Mouse (Mus musculus) bone marrow macrophage, adult 2 months (primary cell): ENCODE results near the gene Drc1. TPM values are rescaled to one million over a fixed set of nuclear protein-coding genes. Genes with fewer than 3 reads are reported as not detected.

Source experiments
- H3K27ac ChIP-seq: 2 replicates; pipeline ENCODE4 v1.5.1; 2012; ENCODE audit warnings: low read depth, low read length; ENCODE audit not compliant: insufficient read depth
- H3K4me1 ChIP-seq: 2 replicates; pipeline ENCODE4 v1.6.1; 2012; ENCODE audit warnings: low read length; ENCODE audit not compliant: control insufficient read depth, insufficient read depth
- H3K4me3 ChIP-seq: 2 replicates; pipeline ENCODE4 v1.5.1; 2012; ENCODE audit warnings: mild to moderate bottlenecking, low read length, moderate library complexity; ENCODE audit not compliant: insufficient read depth
- CTCF ChIP-seq: IDR thresholded peaks from 2 replicates; pipeline ENCODE4 v1.5.1; 2012; ENCODE audit warnings: low read depth, mild to moderate bottlenecking, low read length, moderate library complexity
- POLR2A ChIP-seq: IDR thresholded peaks from 2 replicates; pipeline ENCODE4 v1.6.1; 2012; ENCODE audit warnings: mild to moderate bottlenecking, low read depth, low read length, borderline replicate concordance
- polyA plus RNA-seq: library from polyadenylated mRNA; stranded (reverse); fragments of >200 nt; gene quantifications from 2 replicates; pipeline ENCODE4 v1.2.4, GENCODE M21; 2012; ENCODE audit not compliant: missing spikeins, insufficient read depth, insufficient read length

The Drc1 gene
- polyA plus RNA-seq, 1 experiment, result not detected

GRCm38 (mm10) chr5:30245861-30246416 is 35.2 kb upstream of the Drc1 start:
- no peak for TF ChIP-seq POLR2A
- TF ChIP-seq CTCF, result no peak
- no peak overlapping the region for H3K27ac ChIP-seq
- H3K4me1 ChIP-seq, result 0 out of 2 replicates have a peak, but pooled peaks cover 2% of the 10 kb centered on the region
- H3K4me3 ChIP-seq, result no peak overlapping the region

- no peaks in the 10 kb centered on the region for H3K4me1 ChIP-seq
- H3K4me3 ChIP-seq, result no peak overlapping the region
- TF ChIP-seq CTCF (0 out of 2 replicates have a peak, but pooled peaks have one; percentile 18), POLR2A (no peak)
- H3K27ac ChIP-seq, result no peak overlapping the region
Measured at GRCm38 (mm10) chr5:30247666-30248065, 33.5 kb upstream of the Drc1 start.

GRCm38 (mm10) chr5:30255567-30256354 is 25.4 kb upstream of the Drc1 start:
- no peak overlapping the region for H3K4me3 ChIP-seq
- H3K4me1 ChIP-seq, result peaks cover 4% of the 10 kb centered on the region
- TF ChIP-seq POLR2A, result no peak
- H3K27ac ChIP-seq, result no peak overlapping the region

DNA sequence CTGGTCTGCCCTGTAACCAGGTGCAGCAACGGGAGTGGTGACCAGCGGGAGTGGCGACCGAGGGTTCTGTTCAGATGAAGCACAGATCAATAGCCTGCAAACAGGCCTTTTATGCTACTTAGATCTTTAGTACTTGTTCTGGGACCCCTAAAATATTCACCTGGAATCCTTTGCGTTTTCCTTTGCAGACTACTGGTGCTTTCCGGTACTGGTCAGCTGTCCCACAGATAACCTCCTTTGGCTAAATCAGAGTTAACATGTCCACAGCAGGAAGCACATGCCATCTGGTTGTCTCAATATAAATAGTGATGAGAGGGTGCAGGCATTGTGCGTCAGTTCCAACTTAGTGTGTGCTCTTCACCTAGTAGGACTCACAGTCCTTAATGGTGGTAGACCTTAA is 22.4 kb upstream of the Drc1 start:
- TF ChIP-seq CTCF (no peak), POLR2A (no peak)
- peaks cover 4% of the 10 kb centered on the region for H3K4me1 ChIP-seq
- H3K4me3 ChIP-seq, result no peak overlapping the region
- H3K27ac ChIP-seq, result no peak overlapping the region

DNA sequence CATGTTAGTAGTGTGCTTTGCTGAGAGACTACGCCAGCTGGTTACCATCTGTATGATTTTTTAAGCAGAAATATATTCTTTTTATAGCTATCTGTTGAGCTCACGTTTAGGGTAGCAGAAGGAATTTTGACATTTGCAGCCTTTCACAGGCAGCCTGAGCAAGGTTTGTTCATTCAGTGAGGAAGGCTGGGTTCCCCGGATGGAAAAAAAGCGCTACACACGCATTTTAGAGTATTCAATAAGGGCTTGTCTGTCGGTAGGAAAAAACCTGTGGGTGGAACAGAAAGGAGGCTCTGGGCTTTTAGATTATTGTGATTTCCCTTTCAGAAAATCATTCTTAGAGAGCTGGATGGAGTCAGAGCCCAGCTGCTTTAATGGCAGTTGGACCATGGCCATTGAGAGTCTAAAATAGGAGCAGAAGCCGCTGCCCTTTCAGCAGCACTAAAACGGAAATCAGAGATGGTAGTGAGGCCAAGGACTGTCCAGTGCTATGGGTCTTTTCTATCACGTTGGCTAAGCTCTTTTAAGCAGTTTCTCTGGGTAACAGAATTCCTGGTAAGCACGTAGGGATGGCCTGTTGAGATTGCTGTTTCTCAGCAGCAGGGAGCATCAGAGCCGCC is 10.5 kb upstream of the Drc1 start:
- H3K4me3 ChIP-seq, result no peak overlapping the region
- H3K4me1 ChIP-seq, result no peaks in the 10 kb centered on the region
- TF ChIP-seq CTCF (no peak), POLR2A (no peak)
- no peak overlapping the region for H3K27ac ChIP-seq

GRCm38 (mm10) chr5:30271599-30272281 is 9.4 kb upstream of the Drc1 start:
- no peaks in the 10 kb centered on the region for H3K4me1 ChIP-seq

DNA sequence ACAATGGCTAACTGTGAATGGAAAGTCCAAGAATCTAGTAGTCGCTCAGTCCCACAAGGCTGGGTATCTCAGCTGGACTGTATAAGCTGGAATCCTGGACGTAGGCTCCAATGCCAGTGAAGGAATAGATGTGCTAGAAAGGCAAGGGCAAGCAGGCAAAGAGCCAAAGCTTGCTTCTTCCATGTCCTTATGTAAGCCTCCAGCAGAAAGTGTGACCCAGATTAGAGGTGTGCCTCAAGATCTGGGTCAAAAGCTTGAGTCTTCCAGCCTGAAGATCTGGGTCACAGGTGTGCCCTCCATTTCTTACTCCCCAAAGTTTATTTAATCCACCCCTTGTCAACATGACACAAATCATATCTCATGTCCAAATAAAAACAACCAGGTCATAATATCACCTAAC is 4.8 kb upstream of the Drc1 start:
- Histone ChIP-seq H3K4me1 (no peaks in the 10 kb centered on the region), H3K27ac (no peak overlapping the region), H3K4me3 (no peak overlapping the region)
- TF ChIP-seq POLR2A (no peak), CTCF (no peak)

More at GRCm38 (mm10) chr5:30271599-30272281, 9.4 kb upstream of the Drc1 start:
- H3K27ac ChIP-seq, result no peak overlapping the region
- no peak overlapping the region for H3K4me3 ChIP-seq
- TF ChIP-seq CTCF (no peak), POLR2A (no peak)

DNA sequence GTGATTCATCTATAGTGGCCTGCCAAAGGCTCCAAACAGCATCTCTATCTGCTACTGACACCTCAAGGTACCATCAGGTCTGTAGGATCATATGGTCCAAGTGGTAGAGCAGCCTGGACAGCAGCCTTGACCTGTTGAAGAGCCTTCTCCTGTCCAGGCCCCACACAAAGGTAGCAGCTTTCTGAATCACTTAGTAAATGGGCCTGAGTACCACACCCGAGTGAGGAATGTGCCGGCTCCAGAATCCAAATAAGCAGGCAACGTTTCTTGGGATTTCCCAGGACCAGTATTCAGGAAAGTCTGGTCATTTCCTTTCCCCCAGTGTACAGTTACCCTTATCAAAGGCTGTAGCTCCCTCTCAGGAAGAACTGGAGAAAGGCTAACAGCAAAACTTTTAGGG is 2.2 kb upstream of the Drc1 start:
- no peak overlapping the region for H3K4me3 ChIP-seq
- H3K4me1 ChIP-seq, result no peaks in the 10 kb centered on the region
- no peak overlapping the region for H3K27ac ChIP-seq
- TF ChIP-seq POLR2A, result no peak
- no peak for TF ChIP-seq CTCF

GRCm38 (mm10) chr5:30279446-30279845 is 1.7 kb upstream of the Drc1 start:
- Histone ChIP-seq H3K4me1 (no peaks in the 10 kb centered on the region), H3K4me3 (no peak overlapping the region), H3K27ac (no peak overlapping the region)
- TF ChIP-seq POLR2A (no peak), CTCF (no peak)

DNA sequence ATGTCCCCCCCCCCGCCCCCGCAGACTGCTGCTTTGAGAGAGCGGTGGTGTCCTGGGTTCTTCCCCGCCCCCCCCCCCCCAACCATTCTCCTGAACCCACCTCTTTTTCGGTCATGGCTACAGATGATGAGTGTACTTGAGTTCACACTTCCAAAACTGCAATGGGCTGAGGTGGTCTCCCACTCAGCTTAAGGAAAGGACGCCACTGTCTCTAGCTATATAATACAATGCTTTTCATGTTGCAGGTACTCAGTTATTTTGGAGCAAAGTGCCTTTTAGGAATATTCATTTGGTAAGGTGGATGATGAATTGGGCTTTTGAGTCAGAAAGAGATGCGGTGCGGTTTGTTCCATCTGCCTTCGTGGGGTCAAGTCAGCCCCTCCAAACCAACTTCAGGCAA is 324 bp upstream of the Drc1 start:
- H3K4me1 ChIP-seq, result no peaks in the 10 kb centered on the region
- H3K27ac ChIP-seq, result no peak overlapping the region
- no peak for TF ChIP-seq POLR2A
- H3K4me3 ChIP-seq, result no peak overlapping the region
